Mouse (Mus musculus) thymus, adult 2 months (tissue): Measurements from ENCODE around the gene Atxn1. TPM values are rescaled to one million over a fixed set of nuclear protein-coding genes. Genes with fewer than 3 reads are reported as not detected.
A peak's percentile ranks its signal among the peaks of the same experiment; 100 is the strongest.

ENCODE experiments used
- DNase-seq: peaks from one replicate; pipeline ENCODE4 v3.0.0; 2021
- H3K27ac ChIP-seq: fragments of 200-500 bp; 2 replicates; pipeline ENCODE4 v1.5.1; 2012; ENCODE audit warnings: low read length, control low read depth; ENCODE audit not compliant: control insufficient read depth, insufficient read depth
- H3K27me3 ChIP-seq: fragments of 200-500 bp; 2 replicates; pipeline ENCODE4 v1.6.1; 2012; ENCODE audit warnings: mild to moderate bottlenecking, low read length, moderate library complexity, mixed read lengths; ENCODE audit not compliant: control insufficient read depth, insufficient read depth
- H3K36me3 ChIP-seq: fragments of 200-500 bp; 2 replicates; pipeline ENCODE4 v1.6.1; 2012; ENCODE audit warnings: mild to moderate bottlenecking, low read length, moderate library complexity; ENCODE audit not compliant: control insufficient read depth, insufficient read depth
- H3K4me1 ChIP-seq: fragments of 200-500 bp; replicated peaks from 2 replicates; pipeline ENCODE4 v1.6.1; 2012; ENCODE audit warnings: low read length; ENCODE audit not compliant: control insufficient read depth, insufficient read depth
- H3K4me3 ChIP-seq: fragments of 200-500 bp; 2 replicates; pipeline ENCODE4 v1.5.1; 2012; ENCODE audit warnings: mild to moderate bottlenecking, low read length, control low read depth, moderate library complexity; ENCODE audit not compliant: control insufficient read depth, insufficient read depth
- CTCF ChIP-seq: fragments of 200-500 bp; IDR thresholded peaks from 2 replicates; pipeline ENCODE4 v1.5.1; 2012; ENCODE audit warnings: mild to moderate bottlenecking, control low read depth, low read length, moderate library complexity, borderline replicate concordance; ENCODE audit not compliant: control insufficient read depth, poor library complexity, insufficient read depth; ENCODE audit errors: extremely low read depth
- POLR2A ChIP-seq: fragments of 200-500 bp; IDR thresholded peaks from 2 replicates; pipeline ENCODE4 v1.6.1; 2012; ENCODE audit warnings: mild to moderate bottlenecking, low read length, control low read depth, moderate library complexity; ENCODE audit not compliant: control insufficient read depth, poor library complexity, insufficient read depth; ENCODE audit errors: extremely low read depth
- WGBS: fragments of 180-500 bp; shearing (Covaris S2); methylation state at CpG from one replicate; pipeline ENCODE4 v1.1.7; 2018; 5-methylcytosine and 5-hydroxymethylcytosine counted together
- polyA plus RNA-seq: library from polyadenylated mRNA; depleted of rRNA; stranded (reverse); fragments of >200 nt; gene quantifications from 2 replicates; pipeline ENCODE4 v1.2.3, GENCODE M21; 2012

Atxn1 gene
- polyA plus RNA-seq, 1 experiment, result 13.5 TPM

- no peak for DNase-seq
- TF ChIP-seq CTCF, result no peak
- no peak for TF ChIP-seq POLR2A
- Histone ChIP-seq H3K36me3 (no peaks in the 10 kb centered on the region), H3K27ac (no peak overlapping the region), H3K27me3 (no peaks in the 10 kb centered on the region), H3K4me3 (no peak overlapping the region), H3K4me1 (no peaks in the 10 kb centered on the region)
- 99% methylated on average over 5 of the region's 5 CpGs for WGBS
Measured at GRCm38 (mm10) chr13:45577366-45577765, 387.4 kb downstream of the Atxn1 start.

GRCm38 (mm10) chr13:45576185-45576584 is 388.6 kb downstream of the Atxn1 start:
- DNase-seq, result no peak
- no peak overlapping the region for H3K27ac ChIP-seq
- no peak overlapping the region for H3K4me3 ChIP-seq
- no peaks in the 10 kb centered on the region for H3K27me3 ChIP-seq
- WGBS, result 95% methylated on average over 4 of the region's 4 CpGs
- no peaks in the 10 kb centered on the region for H3K36me3 ChIP-seq
- H3K4me1 ChIP-seq, result no peaks in the 10 kb centered on the region
- no peak for TF ChIP-seq POLR2A
- TF ChIP-seq CTCF, result no peak

GRCm38 (mm10) chr13:45572768-45573167 is 392.0 kb downstream of the Atxn1 start:
- H3K27ac ChIP-seq, result no peak overlapping the region
- DNase-seq, result peak; percentile 46
- TF ChIP-seq POLR2A, result no peak
- no peak for TF ChIP-seq CTCF
- 26% methylated on average over 4 of the region's 4 CpGs for WGBS
- H3K36me3 ChIP-seq, result no peaks in the 10 kb centered on the region
- no peak overlapping the region for H3K4me3 ChIP-seq
- H3K27me3 ChIP-seq, result no peaks in the 10 kb centered on the region
- no peaks in the 10 kb centered on the region for H3K4me1 ChIP-seq

GRCm38 (mm10) chr13:45571795-45572262 is 393.0 kb downstream of the Atxn1 start:
- TF ChIP-seq POLR2A (no peak), CTCF (peak; percentile 75; the same call in 1 of the 2 replicates)
- peak; percentile 76 for DNase-seq
- Histone ChIP-seq H3K4me3 (no peak overlapping the region), H3K36me3 (no peaks in the 10 kb centered on the region), H3K4me1 (no peaks in the 10 kb centered on the region), H3K27me3 (no peaks in the 10 kb centered on the region), H3K27ac (no peak overlapping the region)
- WGBS, result 11% methylated on average over 6 of the region's 6 CpGs

GRCm38 (mm10) chr13:45569932-45570331 is 394.9 kb downstream of the Atxn1 start:
- DNase-seq, result no peak
- TF ChIP-seq CTCF (no peak), POLR2A (no peak)
- Histone ChIP-seq H3K27ac (no peak overlapping the region), H3K4me1 (no peaks in the 10 kb centered on the region), H3K36me3 (no peaks in the 10 kb centered on the region), H3K4me3 (no peak overlapping the region), H3K27me3 (no peaks in the 10 kb centered on the region)
- WGBS, result 79% methylated on average over 7 of the region's 7 CpGs

- no peak overlapping the region for H3K4me3 ChIP-seq
- no peak for TF ChIP-seq POLR2A
- TF ChIP-seq CTCF, result no peak
- no peaks in the 10 kb centered on the region for H3K27me3 ChIP-seq
- DNase-seq, result no peak
- H3K4me1 ChIP-seq, result no peaks in the 10 kb centered on the region
- no peaks in the 10 kb centered on the region for H3K36me3 ChIP-seq
- H3K27ac ChIP-seq, result no peak overlapping the region
- 83% methylated on average over 4 of the region's 4 CpGs for WGBS
Measured at GRCm38 (mm10) chr13:45564946-45565345, 399.9 kb downstream of the Atxn1 start.

GRCm38 (mm10) chr13:45562011-45562410 is 402.8 kb downstream of the Atxn1 start:
- Histone ChIP-seq H3K36me3 (no peaks in the 10 kb centered on the region), H3K27ac (no peak overlapping the region), H3K4me1 (no peaks in the 10 kb centered on the region), H3K4me3 (no peak overlapping the region), H3K27me3 (no peaks in the 10 kb centered on the region)
- DNase-seq, result no peak
- WGBS, result 88% methylated on average over 9 of the region's 9 CpGs
- no peak for TF ChIP-seq POLR2A
- no peak for TF ChIP-seq CTCF
